Mouse (Mus musculus) liver, embryonic 11.5 days (tissue): ENCODE data around the gene Snx33. TPM values are rescaled to one million over a fixed set of nuclear protein-coding genes. Genes with fewer than 3 reads are reported as not detected.
A peak's percentile ranks its signal among the peaks of the same experiment; 100 is the strongest.

ENCODE experiments used
- ATAC-seq: fragments of 200-750 bp; cut with Nextera tagmentation; replicated peaks from 2 replicates; pipeline ENCODE4 v1.8.0; 2017; ENCODE audit warnings: moderate number of reproducible peaks, mild to moderate bottlenecking, moderate TSS enrichment, moderate library complexity; ENCODE audit not compliant: low FRiP score
- DNase-seq: peaks from one replicate; pipeline ENCODE4 v3.0.0-alpha.2; 2017; ENCODE audit warnings: low spot score
- H3K27ac ChIP-seq: fragments of 300-500 bp; sonication (generic); 2 replicates; pipeline ENCODE4 v1.5.1; 2014; ENCODE audit warnings: mild to moderate bottlenecking, low read depth, low read length, control low read depth
- H3K27me3 ChIP-seq: fragments of 300-500 bp; sonication (generic); replicated peaks from 2 replicates; pipeline ENCODE4 v1.6.1; 2014; ENCODE audit warnings: low read length, mixed read lengths; ENCODE audit not compliant: control insufficient read depth, insufficient read depth
- H3K36me3 ChIP-seq: fragments of 300-500 bp; sonication (generic); 2 replicates; pipeline ENCODE4 v1.6.1; 2014; ENCODE audit warnings: mild to moderate bottlenecking, low read length, moderate library complexity, mixed read lengths; ENCODE audit not compliant: control insufficient read depth, insufficient read depth
- H3K4me1 ChIP-seq: fragments of 300-500 bp; sonication (generic); replicated peaks from 2 replicates; pipeline ENCODE4 v1.6.1; 2014; ENCODE audit warnings: low read length, mixed read lengths; ENCODE audit not compliant: control insufficient read depth, insufficient read depth
- H3K4me2 ChIP-seq: fragments of 300-500 bp; sonication (generic); 2 replicates; pipeline ENCODE4 v1.6.1; 2014; ENCODE audit warnings: mild to moderate bottlenecking, control low read depth, moderate library complexity
- H3K4me3 ChIP-seq: fragments of 300-500 bp; sonication (generic); 2 replicates; pipeline ENCODE4 v1.5.1; 2014; ENCODE audit warnings: low read depth, low read length, control low read depth
- H3K9ac ChIP-seq: fragments of 300-500 bp; sonication (generic); 2 replicates; pipeline ENCODE4 v1.6.1; 2014; ENCODE audit warnings: low read depth, low read length, control low read depth
- H3K9me3 ChIP-seq: fragments of 300-500 bp; sonication (generic); 2 replicates; pipeline ENCODE4 v1.6.1; 2016; ENCODE audit warnings: low read length, inconsistent platforms, mixed read lengths; ENCODE audit not compliant: control insufficient read depth
- WGBS: fragments of 180-500 bp; shearing (Covaris S2); extraction: QIAGEN DNeasy Blood & Tissue Kit; methylation state at CpG from one replicate; pipeline ENCODE4 v1.1.7; 2014; 5-methylcytosine and 5-hydroxymethylcytosine counted together
- polyA plus RNA-seq: library from polyadenylated mRNA; unstranded; fragments of >200 nt; fragmentation: Nextera tagmentation; extraction: Ambion mirVana; gene quantifications from 2 replicates; pipeline ENCODE4 v1.2.1, GENCODE M21; 2014

The Snx33 gene
- polyA plus RNA-seq, 1 experiment from 2014 or later = 3.9 TPM

GRCm38 (mm10) chr9:56929496-56929895 is 1.3 kb upstream of the Snx33 start:
- 39% methylated on average over 4 of the region's 4 CpGs for WGBS
- ATAC-seq (no peak), DNase-seq (no peak)
- Histone ChIP-seq H3K27me3 (no peaks in the 10 kb centered on the region), H3K4me1 (peaks cover 12% of the 10 kb centered on the region), H3K9me3 (no peaks in the 10 kb centered on the region), H3K9ac (no peak overlapping the region), H3K4me3 (no peak overlapping the region), H3K36me3 (no peaks in the 10 kb centered on the region), H3K27ac (no peak overlapping the region), H3K4me2 (no peak overlapping the region; the same call in 1 of the 2 replicates)

- H3K9ac ChIP-seq = peak overlapping the region; percentile 80
- H3K36me3 ChIP-seq = peaks cover under 1% of the 10 kb centered on the region; the same call in 1 of the 2 replicates
- H3K4me1 ChIP-seq = peaks cover 22% of the 10 kb centered on the region
- DNase-seq (peak; percentile 65), ATAC-seq (0 out of 2 replicates have a peak, but pooled peaks have one; percentile 32)
- WGBS = 1% methylated on average over 35 of the region's 35 CpGs
- peak overlapping the region; percentile 83 for H3K4me2 ChIP-seq
- peak overlapping the region; percentile 80 for H3K27ac ChIP-seq
- peak overlapping the region; percentile 75 for H3K4me3 ChIP-seq
- no peaks in the 10 kb centered on the region for H3K27me3 ChIP-seq
- no peaks in the 10 kb centered on the region for H3K9me3 ChIP-seq
These were observed 769 bp downstream of the Snx33 start for GRCm38 (mm10) chr9:56927191-56928012.

- no peak for ATAC-seq
- no peak for DNase-seq
- H3K4me3 ChIP-seq = peak overlapping the region; percentile 75; the same call in 1 of the 2 replicates
- peaks cover 22% of the 10 kb centered on the region for H3K4me1 ChIP-seq
- H3K9me3 ChIP-seq = no peaks in the 10 kb centered on the region; the same call in 1 of the 2 replicates
- no peak overlapping the region for H3K27ac ChIP-seq
- peaks cover 11% of the 10 kb centered on the region; the same call in 1 of the 2 replicates for H3K36me3 ChIP-seq
- H3K4me2 ChIP-seq = peak overlapping the region; percentile 83
- whole genome bisulfite sequencing = 78% methylated on average over 10 of the region's 10 CpGs
- H3K27me3 ChIP-seq = no peaks in the 10 kb centered on the region
- no peak overlapping the region for H3K9ac ChIP-seq
These were observed 1.8 kb downstream of the Snx33 start for GRCm38 (mm10) chr9:56926387-56926786.

GRCm38 (mm10) chr9:56926025-56926360 is 2.2 kb downstream of the Snx33 start:
- peaks cover 22% of the 10 kb centered on the region for H3K4me1 ChIP-seq
- no peak overlapping the region for H3K9ac ChIP-seq
- no peak for ATAC-seq

GRCm38 (mm10) chr9:56925291-56926024 is 2.7 kb downstream of the Snx33 start:
- DNase-seq (no peak), ATAC-seq (no peak)
- Histone ChIP-seq H3K36me3 (peaks cover 11% of the 10 kb centered on the region; the same call in 1 of the 2 replicates), H3K9ac (no peak overlapping the region), H3K9me3 (no peaks in the 10 kb centered on the region; the same call in 1 of the 2 replicates), H3K4me1 (peaks cover 22% of the 10 kb centered on the region), H3K27me3 (no peaks in the 10 kb centered on the region), H3K27ac (no peak overlapping the region; the same call in 1 of the 2 replicates), H3K4me3 (peak overlapping the region; percentile 33), H3K4me2 (peak overlapping the region; percentile 83)
- WGBS = 77% methylated on average over 26 of the region's 26 CpGs

More at GRCm38 (mm10) chr9:56926025-56926360, 2.2 kb downstream of the Snx33 start:
- H3K9me3 ChIP-seq = no peaks in the 10 kb centered on the region; the same call in 1 of the 2 replicates
- no peak overlapping the region for H3K4me3 ChIP-seq
- WGBS = 96% methylated on average over 10 of the region's 10 CpGs
- H3K4me2 ChIP-seq = peak overlapping the region; percentile 83
- H3K27me3 ChIP-seq = no peaks in the 10 kb centered on the region
- H3K36me3 ChIP-seq = peaks cover 11% of the 10 kb centered on the region; the same call in 1 of the 2 replicates
- H3K27ac ChIP-seq = no peak overlapping the region
- DNase-seq = no peak

- H3K4me2 ChIP-seq = peak overlapping the region; percentile 83
- peaks cover 11% of the 10 kb centered on the region; the same call in 1 of the 2 replicates for H3K36me3 ChIP-seq
- H3K27me3 ChIP-seq = no peaks in the 10 kb centered on the region
- H3K27ac ChIP-seq = no peak overlapping the region
- peak; percentile 57 for DNase-seq
- peaks cover 22% of the 10 kb centered on the region for H3K4me1 ChIP-seq
- 13% methylated on average over 7 of the region's 7 CpGs for WGBS
- 0 out of 2 replicates have a peak, but pooled peaks have one; percentile 13 for ATAC-seq
- H3K4me3 ChIP-seq = peak overlapping the region; percentile 33
- no peak overlapping the region for H3K9ac ChIP-seq
- H3K9me3 ChIP-seq = no peaks in the 10 kb centered on the region; the same call in 1 of the 2 replicates
These were observed 3.5 kb downstream of the Snx33 start for GRCm38 (mm10) chr9:56924651-56925027.

- peaks cover 22% of the 10 kb centered on the region for H3K4me1 ChIP-seq
- no peak overlapping the region for H3K9ac ChIP-seq
- no peak for DNase-seq
- no peak for ATAC-seq
- peak overlapping the region; percentile 33; the same call in 1 of the 2 replicates for H3K4me3 ChIP-seq
- H3K36me3 ChIP-seq = peaks cover 11% of the 10 kb centered on the region; the same call in 1 of the 2 replicates
- WGBS = 65% methylated on average over 8 of the region's 8 CpGs
- no peak overlapping the region for H3K27ac ChIP-seq
- H3K9me3 ChIP-seq = no peaks in the 10 kb centered on the region; the same call in 1 of the 2 replicates
- peak overlapping the region; percentile 83 for H3K4me2 ChIP-seq
- H3K27me3 ChIP-seq = no peaks in the 10 kb centered on the region
These were observed 4.1 kb downstream of the Snx33 start for GRCm38 (mm10) chr9:56923841-56924650.

- DNase-seq (no peak), ATAC-seq (no peak)
- Histone ChIP-seq H3K4me1 (peaks cover 22% of the 10 kb centered on the region), H3K4me3 (no peak overlapping the region), H3K4me2 (no peak overlapping the region), H3K9ac (no peak overlapping the region), H3K27ac (no peak overlapping the region), H3K27me3 (no peaks in the 10 kb centered on the region), H3K36me3 (peaks cover 13% of the 10 kb centered on the region; the same call in 1 of the 2 replicates), H3K9me3 (no peaks in the 10 kb centered on the region; the same call in 1 of the 2 replicates)
- WGBS = 82% methylated on average over 4 of the region's 4 CpGs
These were observed 5.4 kb downstream of the Snx33 start for GRCm38 (mm10) chr9:56922746-56923145.
